Mouse (Mus musculus): Measurements from ENCODE around the gene Olfr1161.
"Not testable (repeated sequence)": the region's sequence is repeated elsewhere in the genome, so short reads cannot be mapped to it uniquely, and the experiment has no call there.

Gene Olfr1161

DNA sequence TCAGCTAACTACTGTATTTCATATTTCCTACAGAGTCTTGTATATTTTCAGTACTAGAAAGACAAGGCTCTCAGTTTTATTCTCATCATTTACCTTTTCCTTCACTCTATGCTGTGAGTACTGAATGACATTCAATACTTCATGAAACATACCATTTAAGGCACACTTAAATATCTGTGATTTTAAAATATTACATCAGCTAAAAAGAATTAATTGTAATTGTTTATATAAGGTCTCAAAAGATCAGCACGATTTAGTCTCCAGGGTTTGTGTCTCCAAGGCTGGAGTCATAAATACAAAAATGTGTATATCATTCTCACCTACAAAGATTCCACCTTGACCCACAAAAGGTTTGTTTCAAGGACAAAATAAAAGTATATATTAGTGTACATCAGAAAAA is at the start of gene Olfr1161:
Gene Olfr1161, plus strand, starts transcription at position 301 of the 400 bp plus-strand sequence.
- DNase-seq = not testable (repeated sequence)

DNA sequence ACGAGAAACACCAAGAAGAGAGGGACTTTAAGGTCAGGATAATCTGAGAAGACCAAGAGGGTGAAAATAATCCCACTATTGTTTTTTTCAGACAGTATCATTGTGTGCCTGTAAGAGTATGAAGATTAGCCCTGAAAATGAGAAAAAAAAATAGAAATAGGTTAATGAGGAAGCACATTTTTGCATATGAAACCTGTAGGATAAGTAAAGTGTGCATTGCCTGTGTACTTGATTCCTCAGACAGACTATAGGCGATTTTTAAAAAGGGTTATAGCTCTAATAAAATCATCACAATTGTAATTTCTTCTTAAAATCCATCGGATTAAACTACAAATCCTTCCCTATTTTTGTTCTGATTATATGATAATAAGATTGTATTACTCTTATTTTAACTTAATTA is 48.0 kb upstream of the Olfr1161 start, which contains the start of gene Olfr74:
Gene Olfr74, minus strand, starts transcription at position 101 of the 400 bp plus-strand sequence.
- no peak for DNase-seq

DNA sequence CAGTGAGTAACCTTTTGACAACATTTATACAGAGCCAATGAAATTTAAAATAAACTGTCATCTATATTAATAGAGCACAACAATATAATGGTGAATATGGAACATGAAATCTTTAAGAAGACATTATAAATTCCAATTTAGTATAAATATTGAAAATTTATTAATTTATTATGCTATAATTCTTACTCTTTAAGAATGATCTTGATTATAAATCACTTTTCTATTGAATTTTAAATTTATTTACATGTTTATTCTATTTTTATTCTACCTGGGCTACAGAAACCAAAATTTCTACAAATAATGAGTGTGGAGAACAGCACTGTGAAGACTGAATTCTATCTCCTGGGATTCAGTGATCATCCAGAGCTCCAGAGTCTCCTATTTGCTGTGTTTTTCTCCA is 32.8 kb upstream of the Olfr1161 start, which contains the start of gene Olfr1158:
Gene Olfr1158, plus strand, starts transcription at position 301 of the 400 bp plus-strand sequence.
- no peak for DNase-seq

DNA sequence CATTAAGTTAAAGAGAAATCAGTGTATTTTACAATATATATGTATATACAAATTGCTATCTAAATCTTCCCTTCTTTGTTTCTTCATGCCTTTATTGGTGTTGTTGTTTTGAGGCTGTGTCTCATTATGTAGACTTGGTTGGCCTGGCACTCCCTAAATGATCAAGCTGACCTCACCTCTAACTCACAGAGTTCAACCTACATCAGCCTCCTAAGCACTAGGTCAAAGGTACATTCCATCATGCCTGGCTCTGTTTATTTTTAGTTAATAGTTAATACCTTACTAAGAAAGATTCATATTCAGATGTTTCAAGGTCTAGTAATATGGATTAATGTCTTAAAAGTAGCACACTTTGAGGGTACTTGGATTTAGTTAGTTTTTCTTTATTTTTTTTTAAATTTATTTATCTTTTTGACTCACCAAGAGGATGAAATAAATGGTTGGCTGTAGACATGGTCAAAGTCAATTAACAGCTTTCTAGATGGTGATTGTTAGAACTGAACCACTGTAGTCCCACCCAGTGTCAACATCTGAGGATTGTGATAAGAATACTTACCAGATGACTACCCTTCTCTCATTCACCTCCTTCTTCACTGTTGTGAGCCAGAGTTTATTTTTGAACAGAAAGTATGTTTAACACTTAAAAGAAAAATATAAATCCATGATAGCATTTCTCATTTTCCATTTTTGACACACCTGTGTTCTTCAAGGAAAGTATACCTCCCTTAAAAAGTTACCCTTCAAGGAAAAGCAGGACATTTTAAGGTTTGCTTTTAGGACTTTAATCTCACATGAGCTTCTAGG is 14.9 kb upstream of the Olfr1161 start, which contains the start of gene Olfr1160:
Gene Olfr1160, minus strand, starts transcription at position 754 of the 804 bp plus-strand sequence.
- DNase-seq = no peak

DNA sequence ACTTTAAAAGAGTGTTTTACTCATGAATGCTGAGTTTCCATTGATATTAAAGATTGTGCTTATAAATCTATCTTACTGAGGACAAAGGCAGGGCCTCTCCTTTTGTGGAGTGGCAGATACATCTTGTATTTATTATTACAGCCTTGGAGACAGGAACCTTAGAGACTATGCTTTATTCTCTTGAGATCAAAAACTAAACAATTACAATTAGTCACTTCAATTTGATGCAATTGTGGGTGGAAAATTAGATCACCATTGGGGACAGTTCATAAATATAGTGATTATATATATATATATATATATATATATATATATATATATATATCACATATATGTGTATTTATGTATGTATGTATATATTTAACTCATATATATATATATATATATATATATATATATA is 15.0 kb downstream of the Olfr1161 start, which contains the start of gene Olfr73:
Gene Olfr73, minus strand, starts transcription at position 101 of the 400 bp plus-strand sequence.
- DNase-seq = no peak

DNA sequence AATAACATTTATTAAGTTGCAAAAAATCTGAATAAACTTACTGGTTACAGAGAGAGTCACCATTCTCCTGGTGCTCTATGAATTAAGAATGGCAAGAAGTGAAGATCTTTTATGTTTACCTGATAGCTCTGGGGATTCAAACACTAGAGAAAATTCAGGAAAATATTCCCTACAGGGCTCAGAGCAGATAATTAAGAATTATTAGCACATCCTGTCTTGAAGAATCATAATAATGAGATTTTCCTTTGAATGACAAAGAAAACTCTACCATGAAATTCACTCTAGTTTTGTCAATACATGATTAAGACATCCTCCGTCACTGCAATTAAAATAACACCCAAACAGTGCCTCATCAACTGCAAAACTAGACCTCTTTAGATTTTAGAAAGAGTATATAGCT is 28.5 kb downstream of the Olfr1161 start, which contains the start of gene Olfr1162:
Gene Olfr1162, minus strand, starts transcription at position 101 of the 400 bp plus-strand sequence.
- no peak for DNase-seq

DNA sequence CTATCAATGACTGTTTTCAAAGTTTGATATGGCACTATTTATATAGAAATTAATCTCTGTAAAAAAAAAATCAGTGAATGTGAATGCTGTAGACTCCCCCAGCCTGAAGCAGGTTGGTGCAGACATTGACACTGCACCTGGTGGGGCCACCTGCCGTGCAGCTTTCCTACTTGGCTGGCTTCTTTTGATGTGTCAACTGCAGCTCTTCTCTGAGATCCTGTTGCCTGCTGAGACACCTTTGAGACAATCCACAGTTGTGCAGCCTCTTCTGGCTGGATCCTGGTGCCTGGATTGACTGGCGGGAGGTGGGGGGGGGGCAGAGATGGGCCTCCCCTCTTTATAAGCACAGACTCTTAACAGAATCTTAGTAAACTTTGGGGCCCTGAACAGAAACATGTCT is 41.0 kb downstream of the Olfr1161 start:
- DNase-seq = no peak

DNA sequence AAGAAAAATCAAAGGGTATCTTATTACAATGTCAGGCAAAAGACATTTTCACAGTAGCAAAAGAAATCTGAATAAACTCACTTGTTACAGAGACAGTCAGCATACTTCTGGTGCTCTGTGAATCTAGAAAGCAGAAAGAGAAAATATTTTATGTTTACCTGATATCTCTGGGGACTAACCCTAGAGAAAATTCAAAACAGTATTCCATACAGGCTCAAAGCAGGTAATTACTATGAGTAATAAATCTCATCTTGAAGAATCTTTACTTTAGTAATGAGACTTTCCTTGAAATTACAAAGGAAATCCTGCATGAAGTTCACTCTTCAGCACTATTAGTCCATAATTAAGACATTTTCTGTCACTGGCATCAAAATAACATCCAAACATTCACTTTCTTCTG is 49.2 kb downstream of the Olfr1161 start, which contains the start of gene Olfr1163:
Gene Olfr1163, minus strand, starts transcription at position 101 of the 400 bp plus-strand sequence.
- no peak for DNase-seq

Measured in right cerebral cortex, adult 18-20 months (tissue).